Mouse (Mus musculus) myocyte (in vitro differentiated cells): ENCODE data around the gene 4930402H24Rik. TPM values are rescaled to one million over a fixed set of nuclear protein-coding genes. Genes with fewer than 3 reads are reported as not detected.

ENCODE experiments used
- H3K27me3 ChIP-seq: one replicate; pipeline ENCODE4 v1.6.1; 2011; ENCODE audit not compliant: control insufficient read depth, insufficient read depth, insufficient read length
- H3K36me3 ChIP-seq: one replicate; pipeline ENCODE4 v1.6.1; 2011; ENCODE audit not compliant: control insufficient read depth, insufficient read depth
- H3K4me2 ChIP-seq: one replicate; pipeline ENCODE4 v1.6.1; 2011; ENCODE audit warnings: low read depth, control low read depth
- H3K4me3 ChIP-seq: one replicate; pipeline ENCODE4 v1.5.1; 2011; ENCODE audit warnings: mild to moderate bottlenecking, control low read depth, moderate library complexity
- H3K79me2 ChIP-seq: one replicate; pipeline ENCODE4 v1.6.1; 2011; ENCODE audit not compliant: control insufficient read depth, insufficient read depth
- H3ac ChIP-seq: one replicate; pipeline ENCODE4 v1.6.1; 2011; ENCODE audit not compliant: control insufficient read depth, insufficient read length
- CEBPB ChIP-seq: IDR thresholded peaks from 2 replicates; pipeline ENCODE4 v1.6.1; 2011; ENCODE audit warnings: mild to moderate bottlenecking, moderate library complexity; ENCODE audit not compliant: poor library complexity, insufficient read depth, severe bottlenecking
- E2F4 ChIP-seq: IDR thresholded peaks from one replicate; pipeline ENCODE4 v1.6.1; 2011; ENCODE audit warnings: mild to moderate bottlenecking, control low read depth, moderate library complexity; ENCODE audit not compliant: insufficient read depth
- MAX ChIP-seq: IDR thresholded peaks from one replicate; pipeline ENCODE4 v1.6.1; 2011; ENCODE audit warnings: low read depth, mild to moderate bottlenecking, control low read depth
- MYOD1 ChIP-seq, 3 experiments: IDR thresholded peaks; one replicate each; pipeline ENCODE4 v1.6.1; 2011; ENCODE audit warnings: control low read depth in 2 of 3, low read depth in 2 of 3, mild to moderate bottlenecking in 2 of 3, moderate library complexity in 1 of 3; ENCODE audit not compliant: insufficient read length in 2 of 3, control insufficient read depth in 1 of 3
- MYOG ChIP-seq, 3 experiments: IDR thresholded peaks; one replicate each; pipeline ENCODE4 v1.6.1; 2011; ENCODE audit warnings: control low read depth in 2 of 3, low read depth in 2 of 3, mild to moderate bottlenecking in 2 of 3; ENCODE audit not compliant: insufficient read length in 2 of 3, control insufficient read depth in 1 of 3, insufficient read depth in 1 of 3
- POLR2A ChIP-seq: IDR thresholded peaks from one replicate; pipeline ENCODE4 v1.6.1; 2011; ENCODE audit warnings: low read depth, mild to moderate bottlenecking, control low read depth, moderate library complexity; ENCODE audit not compliant: insufficient read length
- POLR2AphosphoS2 ChIP-seq: IDR thresholded peaks from one replicate; pipeline ENCODE4 v1.6.1; 2011; ENCODE audit warnings: low read depth, control low read depth; ENCODE audit not compliant: insufficient read length
- REST ChIP-seq: IDR thresholded peaks from one replicate; pipeline ENCODE4 v1.6.1; 2011; ENCODE audit warnings: mild to moderate bottlenecking, control low read depth, moderate library complexity; ENCODE audit not compliant: insufficient read depth, insufficient read length
- SRF ChIP-seq: IDR thresholded peaks from one replicate; pipeline ENCODE4 v1.6.1; 2011; ENCODE audit warnings: low read depth; ENCODE audit not compliant: control insufficient read depth, insufficient read length
- TCF12 ChIP-seq: IDR thresholded peaks from one replicate; pipeline ENCODE4 v1.6.1; 2011; ENCODE audit warnings: mild to moderate bottlenecking, control low read depth; ENCODE audit not compliant: poor library complexity, insufficient read depth, severe bottlenecking
- TCF3 ChIP-seq: IDR thresholded peaks from one replicate; pipeline ENCODE4 v1.6.1; 2011; ENCODE audit warnings: low read depth, control low read depth; ENCODE audit not compliant: insufficient read length
- USF1 ChIP-seq: IDR thresholded peaks from one replicate; pipeline ENCODE4 v1.6.1; 2011; ENCODE audit warnings: low read depth, mild to moderate bottlenecking, control low read depth, moderate library complexity
- polyA plus RNA-seq: library from polyadenylated mRNA; unstranded; fragments of >200 nt; fragmentation: generic; extraction: Trizol; gene quantifications from one replicate; pipeline ENCODE4 v1.2.1, GENCODE M21; 2012; ENCODE audit warnings: missing spikeins

Gene 4930402H24Rik
- polyA plus RNA-seq, 1 experiment = 10.4 TPM

- Histone ChIP-seq H3K79me2 (no peaks in the 10 kb centered on the region), H3K4me2 (no peak overlapping the region), H3ac (no peak overlapping the region), H3K36me3 (peaks cover 39% of the 10 kb centered on the region), H3K27me3 (no peaks in the 10 kb centered on the region), H3K4me3 (no peak overlapping the region)
- TF ChIP-seq SRF (no peak), E2F4 (no peak), MYOD1 (IDR thresholded peaks at IDR 0.05; ENCODE audit: control insufficient read depth in 1 of 3, insufficient read length in 2 of 3, low read depth in 2 of 3) (no peak), USF1 (no peak), MYOG (IDR thresholded peaks at IDR 0.05; ENCODE audit: control insufficient read depth in 1 of 3, insufficient read depth in 1 of 3, insufficient read length in 2 of 3, low read depth in 2 of 3) (no peak), TCF12 (no peak), REST (no peak), POLR2A (no peak), TCF3 (no peak), POLR2AphosphoS2 (no peak), MAX (no peak)
Observed at GRCm38 (mm10) chr2:130813729-130814128, 92.5 kb downstream of the 4930402H24Rik start.

DNA sequence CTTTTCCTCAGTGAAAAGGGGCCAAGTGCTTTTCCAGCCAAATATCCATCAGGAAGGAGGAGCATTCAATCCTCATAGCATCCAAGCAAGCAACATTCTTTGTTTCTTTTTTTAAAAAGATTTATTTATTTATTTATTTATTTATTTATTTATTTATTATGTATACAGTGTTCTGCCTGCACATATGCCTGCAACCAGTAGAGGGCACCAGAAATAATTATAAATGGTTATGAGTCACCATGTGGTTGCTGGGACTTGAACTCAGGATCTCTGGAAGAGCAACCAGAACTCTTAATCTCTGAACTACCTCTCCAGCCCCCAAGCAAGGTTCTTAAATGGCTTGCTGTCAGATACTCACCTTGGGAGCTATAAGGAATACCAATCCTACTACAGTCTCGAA lies 93.7 kb downstream of the 4930402H24Rik start:
- no peak overlapping the region for H3K4me3 ChIP-seq
- no peaks in the 10 kb centered on the region for H3K27me3 ChIP-seq
- H3K36me3 ChIP-seq = peaks cover 49% of the 10 kb centered on the region
- no peaks in the 10 kb centered on the region for H3K79me2 ChIP-seq
- no peak for TF ChIP-seq POLR2AphosphoS2
- no peak for TF ChIP-seq MYOG (IDR thresholded peaks at IDR 0.05; ENCODE audit: control insufficient read depth in 1 of 3, insufficient read depth in 1 of 3, insufficient read length in 2 of 3, low read depth in 2 of 3)
- TF ChIP-seq MYOD1 (IDR thresholded peaks at IDR 0.05; ENCODE audit: control insufficient read depth in 1 of 3, insufficient read length in 2 of 3, low read depth in 2 of 3) = no peak
- no peak for TF ChIP-seq MAX
- TF ChIP-seq E2F4 = no peak
- no peak for TF ChIP-seq POLR2A
- H3K4me2 ChIP-seq = no peak overlapping the region
- H3ac ChIP-seq = no peak overlapping the region

DNA sequence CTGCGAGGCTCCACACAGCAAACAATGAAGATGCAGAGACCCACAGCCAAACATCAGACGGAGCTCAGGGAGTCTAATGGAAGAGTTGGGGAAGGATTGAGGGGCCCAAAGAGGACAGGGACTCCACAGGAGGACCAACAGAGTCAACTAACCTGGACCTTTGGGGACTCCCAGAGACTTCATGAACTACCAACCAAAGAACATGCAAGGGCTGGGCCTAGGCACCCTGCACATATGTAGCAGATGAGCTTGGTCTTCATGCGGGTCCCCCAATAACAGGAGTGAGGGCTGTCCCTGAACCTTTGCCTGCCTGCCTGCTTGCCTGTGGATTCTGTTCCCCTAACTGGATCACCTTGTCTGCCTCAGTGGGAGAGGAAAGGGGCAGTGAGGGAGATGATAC lies 101.1 kb downstream of the 4930402H24Rik start:
- Histone ChIP-seq H3ac (no peak overlapping the region), H3K36me3 (peaks cover 30% of the 10 kb centered on the region), H3K4me2 (no peak overlapping the region), H3K27me3 (no peaks in the 10 kb centered on the region), H3K79me2 (no peaks in the 10 kb centered on the region), H3K4me3 (no peak overlapping the region)
- TF ChIP-seq SRF (no peak), MAX (no peak), MYOD1 (IDR thresholded peaks at IDR 0.05; ENCODE audit: control insufficient read depth in 1 of 3, insufficient read length in 2 of 3, low read depth in 2 of 3) (no peak), USF1 (no peak), CEBPB (no peak)

GRCm38 (mm10) chr2:130803706-130804105 lies 102.5 kb downstream of the 4930402H24Rik start:
- no peak for TF ChIP-seq USF1
- TF ChIP-seq POLR2A = no peak
- no peak for TF ChIP-seq CEBPB
- no peak for TF ChIP-seq REST
- no peak for TF ChIP-seq TCF3
- no peak for TF ChIP-seq TCF12
- no peak for TF ChIP-seq POLR2AphosphoS2
- no peak for TF ChIP-seq SRF
- no peak for TF ChIP-seq MAX
- no peak overlapping the region for H3K4me2 ChIP-seq
- H3ac ChIP-seq = no peak overlapping the region
- H3K27me3 ChIP-seq = no peaks in the 10 kb centered on the region
- no peaks in the 10 kb centered on the region for H3K79me2 ChIP-seq
- no peak overlapping the region for H3K4me3 ChIP-seq
- H3K36me3 ChIP-seq = peaks cover 25% of the 10 kb centered on the region

DNA sequence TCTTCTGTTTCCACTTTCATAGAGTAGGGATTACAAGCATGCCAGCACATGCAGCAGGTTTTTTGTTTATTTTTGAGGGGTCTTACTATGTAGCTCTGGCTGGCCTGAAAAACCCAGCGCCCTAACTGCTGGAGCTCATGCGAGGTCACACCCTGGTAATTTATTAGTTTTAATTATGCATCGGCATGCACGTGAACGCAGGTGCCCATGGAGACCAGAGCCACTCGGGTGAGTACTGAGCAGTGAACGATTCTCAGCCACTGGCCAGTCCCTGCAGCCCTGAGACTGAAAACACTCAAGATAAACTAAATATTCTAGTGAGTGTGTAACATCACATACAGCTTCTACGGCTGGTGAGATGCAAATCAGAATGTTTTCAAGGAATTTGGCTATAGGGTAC lies 110.5 kb downstream of the 4930402H24Rik start:
- H3K27me3 ChIP-seq = no peaks in the 10 kb centered on the region
- no peak overlapping the region for H3ac ChIP-seq
- H3K36me3 ChIP-seq = peaks cover 17% of the 10 kb centered on the region
- H3K4me2 ChIP-seq = no peak overlapping the region
- TF ChIP-seq REST = no peak
- no peak for TF ChIP-seq MYOD1 (IDR thresholded peaks at IDR 0.05; ENCODE audit: control insufficient read depth in 1 of 3, insufficient read length in 2 of 3, low read depth in 2 of 3)
- TF ChIP-seq SRF = no peak
- no peaks in the 10 kb centered on the region for H3K79me2 ChIP-seq
- no peak overlapping the region for H3K4me3 ChIP-seq
